Mouse (Mus musculus): ENCODE data around the gene B4galt5.

- TF ChIP-seq CTCF (IDR thresholded peaks at IDR 0.05; ENCODE audit: low read depth, low read length), result no peak
- TF ChIP-seq POLR2A (IDR thresholded peaks at IDR 0.05; ENCODE audit: borderline replicate concordance, low read depth, low read length), result no peak
Measured at GRCm38 (mm10) chr2:167273206-167273740, 75.7 kb downstream of the B4galt5 start.
